In the genomic region with DNA sequence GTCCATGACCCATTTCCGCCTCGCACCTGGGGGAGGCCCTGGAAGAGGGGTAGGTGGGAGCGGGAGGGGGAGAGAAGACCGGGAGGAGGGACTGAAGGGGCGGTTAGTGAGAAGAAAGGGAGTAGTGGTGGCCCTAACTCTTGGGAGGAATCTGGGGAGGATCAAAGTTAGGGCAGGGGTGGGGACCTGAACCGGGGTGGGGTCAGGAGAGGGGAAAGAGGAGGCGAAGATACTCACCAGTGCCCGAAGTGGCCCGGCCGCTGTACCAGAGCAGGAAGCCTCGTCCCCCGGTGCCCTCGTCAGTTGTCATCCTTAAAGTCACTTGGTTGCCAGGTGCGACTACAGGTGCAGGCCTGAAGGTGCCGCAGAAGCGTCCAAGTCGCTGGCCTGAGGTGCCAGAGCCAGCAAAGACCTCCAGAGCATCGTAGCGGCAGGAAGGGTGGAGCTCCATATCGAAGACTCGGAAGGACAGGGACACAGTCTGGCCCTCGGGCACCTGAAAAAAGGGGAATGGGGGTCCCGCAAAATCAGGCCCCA, we compare ENCODE assay signal across 10 mouse cellular contexts. TPM values are rescaled to one million over a fixed set of nuclear protein-coding genes. Genes with fewer than 3 reads are reported as not detected.
A peak's percentile ranks its signal among the peaks of the same experiment; 100 is the strongest.
DNase-seq lines count a peak whose midpoint lies in the region; ATAC-seq and TF ChIP-seq lines count a peak whose summit lies in the region.
"Had no signal": no experiment of that assay in that cellular context is flagged by ENCODE, and none has a peak within 500 bp of the region (broad histone marks: within the 10 kb centered on the region; RNA-seq: fewer than 3 reads in every experiment).

No protein-coding gene starts in this region.

- DNase-seq in liver, postnatal 0 days, result no peak
- no peak for DNase-seq in cerebellum, postnatal 10 days
- no peak for DNase-seq in left cerebral cortex, adult 11 months (ENCODE audit: low spot score)
- no peak for DNase-seq in spleen, adult 12 weeks (ENCODE audit: low spot score)
- DNase-seq: cerebellum, postnatal 25 days; retina, postnatal 1 day had no signal

- peaks cover 20% of the 10 kb centered on the region for H3K36me3 ChIP-seq in liver, embryonic 12.5 days
- no peaks in the 10 kb centered on the region for H3K36me3 ChIP-seq in liver, postnatal 0 days (replicated peaks; ENCODE audit: insufficient read depth, low read length)
- H3K36me3 ChIP-seq in intestine, postnatal 0 days (ENCODE audit: control insufficient read depth, insufficient read depth), result peaks cover 22% of the 10 kb centered on the region
- no peaks in the 10 kb centered on the region for H3K36me3 ChIP-seq in neural tube, embryonic 15.5 days

- H3K27ac ChIP-seq in liver, embryonic 12.5 days, result no peak overlapping the region
- H3K27ac ChIP-seq in liver, postnatal 0 days (ENCODE audit: low read depth), result no peak overlapping the region
- no peak overlapping the region for H3K27ac ChIP-seq in embryonic fibroblast, embryonic 13.5 days (ENCODE audit: insufficient read depth, low read length)
- no peak overlapping the region for H3K27ac ChIP-seq in intestine, postnatal 0 days (ENCODE audit: low read depth, low read length)
- no peak overlapping the region for H3K27ac ChIP-seq in neural tube, embryonic 15.5 days (replicated peaks)

- H3K4me3 ChIP-seq in liver, embryonic 12.5 days, result no peak overlapping the region
- H3K4me3 ChIP-seq in liver, postnatal 0 days (ENCODE audit: low read depth, low read length), result no peak overlapping the region
- H3K4me3 ChIP-seq in embryonic fibroblast, embryonic 13.5 days (ENCODE audit: insufficient read depth, low read length), result peak overlapping the region; percentile 77
- no peak overlapping the region for H3K4me3 ChIP-seq in intestine, postnatal 0 days (ENCODE audit: low read depth, low read length)
- H3K4me3 ChIP-seq in neural tube, embryonic 15.5 days (replicated peaks), result no peak overlapping the region

- peaks cover 30% of the 10 kb centered on the region for H3K27me3 ChIP-seq in liver, embryonic 12.5 days (replicated peaks)
- no peaks in the 10 kb centered on the region for H3K27me3 ChIP-seq in liver, postnatal 0 days (ENCODE audit: insufficient read depth, low read length)
- H3K27me3 ChIP-seq in intestine, postnatal 0 days (replicated peaks; ENCODE audit: control insufficient read depth, insufficient read depth, low read length), result no peaks in the 10 kb centered on the region
- H3K27me3 ChIP-seq in neural tube, embryonic 15.5 days (replicated peaks), result peaks cover 13% of the 10 kb centered on the region

- no peak overlapping the region for H3K9ac ChIP-seq in liver, embryonic 12.5 days
- H3K9ac ChIP-seq in liver, postnatal 0 days (replicated peaks), result no peak overlapping the region
- H3K9ac ChIP-seq in intestine, postnatal 0 days (ENCODE audit: low read depth, low read length), result no peak overlapping the region
- H3K9ac ChIP-seq in neural tube, embryonic 15.5 days (replicated peaks), result peak overlapping the region; percentile 17; the same call in 1 of the 2 replicates

- TF ChIP-seq CTCF in liver, postnatal 0 days (IDR thresholded peaks at IDR 0.05; ENCODE audit: low read depth), result no peak
- TF ChIP-seq CTCF in embryonic fibroblast, embryonic 13.5 days (IDR thresholded peaks at IDR 0.05; ENCODE audit: borderline replicate concordance, insufficient read depth, low read length), result no peak
- TF ChIP-seq CTCF in intestine, postnatal 0 days (IDR thresholded peaks at IDR 0.05; ENCODE audit: low read depth), result no peak

- no peaks in the 10 kb centered on the region for H3K9me3 ChIP-seq in liver, embryonic 12.5 days (replicated peaks)
- no peaks in the 10 kb centered on the region for H3K9me3 ChIP-seq in liver, postnatal 0 days (ENCODE audit: low read length)
- no peaks in the 10 kb centered on the region for H3K9me3 ChIP-seq in intestine, postnatal 0 days (ENCODE audit: control insufficient read depth)
- no peaks in the 10 kb centered on the region for H3K9me3 ChIP-seq in neural tube, embryonic 15.5 days (replicated peaks)

- TF ChIP-seq POLR2A in embryonic fibroblast, embryonic 13.5 days (IDR thresholded peaks at IDR 0.05; ENCODE audit: low read depth, low read length), result no peak

- peak overlapping the region; percentile 4 for H3K4me2 ChIP-seq in liver, embryonic 12.5 days
- H3K4me2 ChIP-seq in liver, postnatal 0 days (ENCODE audit: low read depth, low read length), result no peak overlapping the region
- peak overlapping the region; percentile 9; the same call in 1 of the 2 replicates for H3K4me2 ChIP-seq in intestine, postnatal 0 days (replicated peaks; ENCODE audit: low read depth)
- H3K4me2 ChIP-seq in neural tube, embryonic 15.5 days, result peak overlapping the region; percentile 47

- no peak for ATAC-seq in liver, embryonic 12.5 days
- ATAC-seq in liver, postnatal 0 days, result no peak
- ATAC-seq in intestine, postnatal 0 days, result no peak
- no peak for ATAC-seq in neural tube, embryonic 15.5 days (ENCODE audit: low FRiP score)

- H3K4me1 ChIP-seq in liver, embryonic 12.5 days, result peaks cover 76% of the 10 kb centered on the region
- peaks cover 20% of the 10 kb centered on the region for H3K4me1 ChIP-seq in liver, postnatal 0 days (ENCODE audit: insufficient read depth)
- H3K4me1 ChIP-seq in embryonic fibroblast, embryonic 13.5 days (ENCODE audit: control insufficient read depth, insufficient read depth, low read length), result peaks cover 14% of the 10 kb centered on the region
- peaks cover 10% of the 10 kb centered on the region; the same call in 1 of the 2 replicates for H3K4me1 ChIP-seq in intestine, postnatal 0 days (replicated peaks; ENCODE audit: control insufficient read depth, insufficient read depth, low read length)
- peaks cover 20% of the 10 kb centered on the region for H3K4me1 ChIP-seq in neural tube, embryonic 15.5 days

- no peak for TF ChIP-seq EP300 in liver, postnatal 0 days (IDR thresholded peaks at IDR 0.05; ENCODE audit: low read depth)

- 38% methylated on average over 23 of the region's 23 CpGs for WGBS in liver, embryonic 12.5 days (ENCODE audit: insufficient replicate concordance)
- WGBS in liver, postnatal 0 days (ENCODE audit: insufficient replicate concordance), result 46% methylated on average over 22 of the region's 23 CpGs
- 34% methylated on average over 22 of the region's 23 CpGs for WGBS in intestine, postnatal 0 days
- WGBS in neural tube, embryonic 15.5 days, result 20% methylated on average over 23 of the region's 23 CpGs

RNA-seq across cellular contexts. Expression of a gene that starts 4.9 kb away (rescaled TPM):
- polyA plus RNA-seq in liver, embryonic 12.5 days (2016; fragmentation: Nextera tagmentation; extraction: Ambion mirVana), result 21.1 and 22.1 TPM in 2 replicates
- polyA plus RNA-seq in liver, postnatal 0 days (2015; fragmentation: Nextera tagmentation; extraction: Ambion mirVana), result 12.9 and 14.7 TPM in 2 replicates
- polyA plus RNA-seq in embryonic fibroblast, embryonic 13.5 days (2011; ENCODE audit: insufficient read length, low read depth, missing spikeins), result 732 and 740 TPM in 2 replicates
- polyA plus RNA-seq in intestine, postnatal 0 days (2015; fragmentation: Nextera tagmentation; extraction: Ambion mirVana), result 44.2 and 44.6 TPM in 2 replicates
- polyA plus RNA-seq in neural tube, embryonic 15.5 days (2015; fragmentation: Nextera tagmentation; extraction: Ambion mirVana), result 48.4 and 54.1 TPM in 2 replicates

RNA-seq across cellular contexts. Expression of a gene that starts 7.9 kb away (rescaled TPM):
- polyA plus RNA-seq in liver, embryonic 12.5 days (2016; fragmentation: Nextera tagmentation; extraction: Ambion mirVana), result 45.5 and 48.4 TPM in 2 replicates
- 26.2 and 28.3 TPM in 2 replicates for polyA plus RNA-seq in liver, postnatal 0 days (2015; fragmentation: Nextera tagmentation; extraction: Ambion mirVana)
- polyA plus RNA-seq in embryonic fibroblast, embryonic 13.5 days (2011; ENCODE audit: insufficient read length, low read depth, missing spikeins), result 35.4 and 41.3 TPM in 2 replicates
- 35.3 and 38.0 TPM in 2 replicates for polyA plus RNA-seq in intestine, postnatal 0 days (2015; fragmentation: Nextera tagmentation; extraction: Ambion mirVana)
- 64.6 and 66.9 TPM in 2 replicates for polyA plus RNA-seq in neural tube, embryonic 15.5 days (2015; fragmentation: Nextera tagmentation; extraction: Ambion mirVana)

RNA-seq across cellular contexts. Expression of a gene that starts 20.1 kb away (rescaled TPM):
- polyA plus RNA-seq in liver, embryonic 12.5 days (2016; fragmentation: Nextera tagmentation; extraction: Ambion mirVana), result 0.10 TPM in 1 of 2 replicates, not detected in the other
- not detected in 2 replicates for polyA plus RNA-seq in liver, postnatal 0 days (2015; fragmentation: Nextera tagmentation; extraction: Ambion mirVana)
- 0.60 and 0.67 TPM in 2 replicates for polyA plus RNA-seq in embryonic fibroblast, embryonic 13.5 days (2011; ENCODE audit: insufficient read length, low read depth, missing spikeins)
- 0.16 and 0.25 TPM in 2 replicates for polyA plus RNA-seq in intestine, postnatal 0 days (2015; fragmentation: Nextera tagmentation; extraction: Ambion mirVana)
- polyA plus RNA-seq in neural tube, embryonic 15.5 days (2015; fragmentation: Nextera tagmentation; extraction: Ambion mirVana), result 0.09 and 0.17 TPM in 2 replicates

RNA-seq across cellular contexts. Expression of a gene that starts 20.2 kb away (rescaled TPM):
- polyA plus RNA-seq in liver, embryonic 12.5 days (2016; fragmentation: Nextera tagmentation; extraction: Ambion mirVana), result 33.4 and 36.0 TPM in 2 replicates
- 24.1 and 24.3 TPM in 2 replicates for polyA plus RNA-seq in liver, postnatal 0 days (2015; fragmentation: Nextera tagmentation; extraction: Ambion mirVana)
- polyA plus RNA-seq in embryonic fibroblast, embryonic 13.5 days (2011; ENCODE audit: insufficient read length, low read depth, missing spikeins), result 17.5 and 29.1 TPM in 2 replicates
- 31.5 and 31.6 TPM in 2 replicates for polyA plus RNA-seq in intestine, postnatal 0 days (2015; fragmentation: Nextera tagmentation; extraction: Ambion mirVana)
- polyA plus RNA-seq in neural tube, embryonic 15.5 days (2015; fragmentation: Nextera tagmentation; extraction: Ambion mirVana), result 16.0 and 27.4 TPM in 2 replicates

RNA-seq across cellular contexts. Expression of a gene that starts 20.3 kb away (rescaled TPM):
- polyA plus RNA-seq in liver, embryonic 12.5 days (2016; fragmentation: Nextera tagmentation; extraction: Ambion mirVana), result 7.8 and 9.0 TPM in 2 replicates
- 2.4 and 2.6 TPM in 2 replicates for polyA plus RNA-seq in liver, postnatal 0 days (2015; fragmentation: Nextera tagmentation; extraction: Ambion mirVana)
- 3.0 and 3.5 TPM in 2 replicates for polyA plus RNA-seq in embryonic fibroblast, embryonic 13.5 days (2011; ENCODE audit: insufficient read length, low read depth, missing spikeins)
- polyA plus RNA-seq in intestine, postnatal 0 days (2015; fragmentation: Nextera tagmentation; extraction: Ambion mirVana), result 1.3 and 1.8 TPM in 2 replicates
- polyA plus RNA-seq in neural tube, embryonic 15.5 days (2015; fragmentation: Nextera tagmentation; extraction: Ambion mirVana), result 7.9 and 9.0 TPM in 2 replicates

Comparison
In these comparisons a context has a peak if more than half of its experiments do, and no peak if none do; other contexts are left out.
1. RNA of a gene that starts 4.9 kb away (polyA plus RNA-seq): 732 to 740 TPM in embryonic fibroblast, embryonic 13.5 days; 48.4 to 54.1 TPM in neural tube, embryonic 15.5 days, 44.2 to 44.6 TPM in intestine, postnatal 0 days, 21.1 to 22.1 TPM in liver, embryonic 12.5 days and 12.9 to 14.7 TPM in liver, postnatal 0 days; every median in the first group is over 10 times any median in the second.